Mouse (Mus musculus) megakaryocyte, embryonic 14.5 days (primary cell): ENCODE results near the gene Tmem109.

Source experiments
- FLI1 ChIP-seq: IDR thresholded peaks from 2 replicates; pipeline ENCODE4 v1.6.1; 2012; ENCODE audit warnings: low read length, inconsistent platforms, mixed read lengths
- GATA1 ChIP-seq: IDR thresholded peaks from 3 replicates; pipeline ENCODE4 v1.6.1; 2012; ENCODE audit warnings: mixed read lengths, low read length, inconsistent platforms, borderline replicate concordance

DNA sequence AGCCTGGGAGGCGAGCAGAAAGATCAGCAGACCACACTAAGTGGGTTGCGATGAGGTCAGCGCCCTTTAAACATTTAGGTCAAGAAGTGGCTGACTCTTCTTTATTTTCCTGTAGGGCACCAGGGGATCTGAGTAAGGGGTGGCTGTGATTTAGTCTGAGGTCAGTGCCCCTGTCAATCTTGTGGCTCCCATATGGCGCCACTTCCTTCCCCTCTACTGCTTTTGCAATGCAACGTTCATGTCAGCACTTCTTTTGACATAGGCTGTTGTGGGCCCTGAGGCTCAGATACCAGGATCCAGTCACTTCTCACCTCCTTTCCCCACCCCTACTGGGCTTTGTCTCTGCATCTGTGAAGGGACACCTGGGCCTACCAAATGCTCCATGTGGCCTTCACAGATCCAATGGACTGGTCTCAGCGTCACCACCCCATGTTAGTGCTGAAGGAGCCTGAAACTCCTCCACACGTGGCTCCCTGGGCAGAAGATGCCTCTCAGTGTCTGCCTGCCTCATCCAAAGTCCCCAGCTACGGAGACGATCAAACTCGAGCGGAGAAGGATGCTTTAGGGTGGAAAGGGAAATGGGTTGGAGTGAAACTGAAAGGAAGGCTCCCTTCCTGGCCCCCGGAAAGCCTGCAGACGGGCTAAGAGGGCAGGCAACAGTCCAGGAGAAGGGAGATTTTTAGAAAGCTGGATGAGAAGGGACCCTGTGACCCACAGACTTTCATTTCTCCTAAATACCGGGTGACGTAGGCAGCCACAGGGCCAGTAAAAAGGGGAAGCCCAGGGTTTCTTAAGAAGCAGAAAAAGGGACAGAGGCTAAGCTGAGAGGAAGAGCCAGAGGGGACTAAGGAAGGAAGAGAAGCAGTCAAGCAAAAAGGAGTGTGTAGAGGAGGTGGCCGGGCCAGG, 39.8 kb downstream of the Tmem109 start:
- TF ChIP-seq GATA1 (no peak), FLI1 (0 out of 2 replicates have a peak, but pooled peaks have one; percentile 8)
